Mouse (Mus musculus): ENCODE results near the gene Chrm3.
A peak's percentile ranks its signal among the peaks of the same experiment; 100 is the strongest.

The Chrm3 gene

DNA sequence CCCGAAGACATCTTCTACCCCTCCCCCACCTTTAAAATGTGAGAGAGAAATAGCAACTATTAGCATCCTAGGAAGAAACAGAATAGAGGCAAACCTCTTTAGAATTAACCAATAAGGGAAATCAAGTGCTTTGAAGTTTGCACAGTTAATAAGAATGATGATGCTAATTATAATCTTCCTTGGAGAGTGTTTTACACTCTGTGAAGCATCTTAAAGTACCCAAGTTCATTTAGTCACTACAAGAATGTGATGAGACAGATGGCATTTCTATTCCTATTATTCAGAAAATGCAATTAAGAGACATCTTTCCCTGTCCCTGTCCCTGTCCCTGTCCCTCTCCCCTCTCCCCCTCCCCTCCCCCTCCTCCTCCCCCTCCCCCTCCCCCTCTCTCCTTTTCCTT, 382.9 kb downstream of the Chrm3 start:
- DNase-seq: no peak

GRCm38 (mm10) chr13:9973742-9974321, 386.8 kb downstream of the Chrm3 start:
- no peak for DNase-seq

- DNase-seq: no peak
Observed at GRCm38 (mm10) chr13:9971845-9972244, 388.8 kb downstream of the Chrm3 start.

GRCm38 (mm10) chr13:9952619-9953018, 408.0 kb downstream of the Chrm3 start:
- DNase-seq: no peak

- no peak for DNase-seq
Observed at GRCm38 (mm10) chr13:9951376-9951775, 409.3 kb downstream of the Chrm3 start.

DNA sequence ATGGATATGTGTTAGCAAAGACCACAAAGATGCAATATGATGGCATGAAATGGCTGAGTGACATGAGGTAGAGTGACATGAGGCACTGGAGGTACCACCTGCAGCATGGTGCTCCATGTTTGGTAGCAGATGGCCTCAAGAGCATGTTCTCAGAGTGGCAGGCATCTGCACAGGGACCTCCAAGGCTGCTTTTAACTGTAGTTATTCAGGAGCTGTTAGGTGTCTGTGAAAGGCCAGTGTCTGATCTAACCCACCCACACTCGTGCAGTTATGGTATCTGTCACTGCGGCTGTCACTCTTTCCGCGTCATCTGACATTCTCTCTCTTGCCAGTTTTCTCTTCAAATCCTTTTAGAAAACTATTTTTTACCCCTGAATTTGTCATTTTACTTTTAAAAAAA, 411.6 kb downstream of the Chrm3 start:
- DNase-seq: no peak

DNA sequence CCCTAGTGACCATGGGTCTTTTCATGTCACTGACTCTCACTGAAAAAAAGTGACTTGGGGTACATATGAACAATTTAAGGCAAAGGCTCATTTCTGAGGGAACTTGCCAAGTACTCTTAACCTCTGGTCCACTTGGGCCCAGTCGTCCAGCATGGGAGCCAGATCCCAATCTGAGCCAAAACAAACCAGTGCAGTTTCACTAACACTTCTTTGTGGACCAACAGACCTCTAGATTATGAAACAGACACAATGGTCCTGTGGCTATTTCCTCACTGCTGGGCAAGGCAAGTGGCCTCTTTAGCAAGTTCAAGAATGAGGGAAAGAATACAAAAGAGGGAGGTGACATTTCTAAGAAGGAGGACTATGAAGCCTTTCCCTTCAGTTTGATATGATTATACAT, 420.5 kb downstream of the Chrm3 start:
- peak; percentile 3 for DNase-seq

- DNase-seq: no peak
Observed at GRCm38 (mm10) chr13:9938798-9939485, 421.7 kb downstream of the Chrm3 start.

DNA sequence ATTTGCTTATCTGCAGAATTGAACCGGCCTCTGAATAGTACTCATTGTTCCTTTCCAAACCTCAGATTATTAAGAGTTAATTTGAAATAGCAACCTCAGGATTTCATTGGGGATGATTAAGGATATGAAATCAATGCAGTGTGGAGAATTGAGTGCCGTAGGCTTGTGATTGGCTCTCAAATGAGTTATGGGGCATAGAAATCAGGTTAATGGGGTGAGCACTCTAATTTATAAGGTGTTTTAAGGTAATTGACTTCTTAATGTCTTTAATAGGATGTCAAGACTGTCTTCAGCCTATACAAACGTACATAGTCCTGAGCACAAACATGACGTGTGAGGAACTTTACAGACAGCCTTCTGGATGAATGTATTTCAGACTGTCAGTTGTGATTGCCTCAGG, 427.9 kb downstream of the Chrm3 start:
- DNase-seq: no peak

DNA sequence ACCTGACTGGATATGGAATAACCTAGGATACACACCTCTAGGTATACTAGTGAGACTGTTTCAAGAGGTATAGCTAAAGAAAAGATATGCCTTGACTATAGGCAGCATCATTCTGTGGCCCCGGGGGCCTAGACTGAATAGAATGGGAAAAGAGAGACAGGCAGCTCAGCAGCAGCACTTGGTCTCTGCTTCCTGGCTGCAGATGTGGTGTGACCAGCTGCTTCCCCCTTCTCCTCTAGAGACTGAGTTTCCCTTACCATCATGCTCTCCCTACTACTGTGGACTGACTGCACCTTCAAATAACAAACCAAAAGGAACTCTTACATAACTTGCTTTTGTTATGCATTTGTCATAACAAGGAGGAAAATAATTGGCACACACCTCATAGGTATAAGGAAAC, 430.0 kb downstream of the Chrm3 start:
- DNase-seq: no peak

- no peak for DNase-seq
Observed at GRCm38 (mm10) chr13:9929978-9930377, 430.7 kb downstream of the Chrm3 start.

GRCm38 (mm10) chr13:9921150-9921549, 439.5 kb downstream of the Chrm3 start:
- no peak for DNase-seq

DNA sequence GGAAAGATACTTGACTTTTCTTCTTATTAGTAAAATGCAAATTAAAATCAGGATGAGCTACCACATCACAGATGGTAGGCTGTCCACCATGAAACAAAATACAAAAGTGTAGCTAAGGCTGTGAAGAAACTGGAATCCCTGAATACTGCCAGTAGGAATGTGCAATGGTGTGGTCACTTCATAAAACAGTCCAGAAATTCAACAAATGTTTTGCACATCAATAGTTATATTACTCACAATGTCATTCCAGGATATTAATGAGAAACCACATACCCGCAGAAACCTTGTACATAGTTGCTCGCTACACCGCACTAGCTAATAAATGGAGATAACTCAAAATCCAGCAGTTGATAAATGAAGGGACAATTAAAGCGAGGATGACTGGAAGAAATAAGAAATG, 447.9 kb downstream of the Chrm3 start:
- DNase-seq: no peak

GRCm38 (mm10) chr13:9908707-9909106, 451.9 kb downstream of the Chrm3 start:
- no peak for DNase-seq

GRCm38 (mm10) chr13:9907202-9907601, 453.4 kb downstream of the Chrm3 start:
- no peak for DNase-seq

GRCm38 (mm10) chr13:9904455-9904854, 456.2 kb downstream of the Chrm3 start:
- DNase-seq: no peak

DNA sequence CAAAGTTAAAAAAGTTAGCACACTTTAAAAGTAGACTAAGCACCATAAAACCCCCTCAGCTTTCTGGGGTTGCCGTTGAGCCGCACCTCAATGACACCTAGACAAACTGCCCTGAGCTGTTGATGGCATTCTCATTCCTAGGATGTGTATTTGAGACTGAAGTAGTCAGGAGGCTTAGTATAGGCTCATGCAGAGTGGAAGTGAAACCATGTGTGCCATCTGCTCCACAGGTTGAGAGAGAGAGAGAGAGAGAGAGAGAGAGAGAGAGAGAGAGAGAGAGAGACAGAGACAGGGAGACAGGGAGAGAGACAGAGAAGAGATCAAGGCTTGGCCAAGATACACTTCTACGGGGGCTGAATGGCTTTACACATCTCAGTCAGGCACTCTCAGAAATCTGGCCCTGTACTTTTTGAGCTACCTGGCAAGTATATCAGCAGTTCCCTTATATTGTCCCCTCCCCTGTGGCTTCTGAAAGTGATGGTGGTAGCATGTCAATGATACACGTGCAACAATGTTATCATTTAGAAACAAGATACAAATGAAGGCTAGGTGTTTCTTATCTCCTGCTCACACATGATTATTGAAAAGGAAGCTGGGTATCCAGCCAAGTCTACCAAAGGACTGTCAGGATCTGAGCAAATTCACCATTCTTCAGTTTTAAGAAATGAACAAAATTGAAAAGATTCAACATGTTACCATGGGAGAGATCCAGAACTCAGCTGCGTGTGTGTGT, 459.8 kb downstream of the Chrm3 start:
- no peak for DNase-seq

- DNase-seq: no peak
Observed at GRCm38 (mm10) chr13:9898664-9899369, 461.8 kb downstream of the Chrm3 start.

- DNase-seq: no peak
Observed at GRCm38 (mm10) chr13:9897231-9897630, 463.4 kb downstream of the Chrm3 start.

GRCm38 (mm10) chr13:9895045-9895625, 465.5 kb downstream of the Chrm3 start:
- no peak for DNase-seq

DNA sequence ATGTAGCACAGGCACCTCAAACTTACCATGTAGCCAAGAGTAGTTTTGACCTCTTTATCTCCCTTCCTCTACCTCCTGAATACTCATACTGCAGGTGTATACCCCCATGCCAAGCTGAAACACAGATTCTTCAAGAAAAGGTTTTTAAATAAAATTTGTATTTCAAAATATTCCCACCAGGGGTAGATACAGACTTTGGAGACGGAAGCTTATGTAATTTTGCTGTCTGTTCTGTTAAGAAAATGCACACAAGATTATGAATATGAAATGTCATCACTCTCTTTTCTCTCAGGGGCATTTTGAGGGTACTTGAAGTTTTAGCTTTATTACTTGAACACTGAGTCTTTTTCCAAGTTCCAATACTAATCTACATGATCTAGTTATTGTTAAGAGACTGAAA, 469.6 kb downstream of the Chrm3 start:
- no peak for DNase-seq

DNA sequence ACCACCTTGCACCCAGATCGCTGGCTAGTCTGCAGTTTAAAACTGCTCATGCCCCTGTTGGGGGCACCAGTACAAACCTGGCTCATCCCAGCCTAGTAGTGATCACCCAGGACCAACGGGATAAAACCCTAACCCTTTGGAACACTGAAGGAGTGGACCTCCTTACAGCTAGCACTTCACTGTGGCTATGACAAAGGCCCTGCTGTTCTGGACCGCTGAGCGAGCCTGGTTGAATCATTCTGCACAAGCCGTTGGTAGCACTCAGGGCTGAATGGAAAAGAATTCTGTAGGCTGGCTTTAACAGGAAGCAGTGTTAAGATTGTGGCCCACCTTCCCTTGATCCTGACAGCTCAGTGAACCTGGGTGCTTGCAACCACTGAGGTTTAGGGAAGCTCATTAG, 470.2 kb downstream of the Chrm3 start:
- DNase-seq: no peak

- no peak for DNase-seq
Observed at GRCm38 (mm10) chr13:9889954-9890353, 470.7 kb downstream of the Chrm3 start.
